Mouse (Mus musculus) heart, postnatal 10 days (tissue): ENCODE results near the gene Ltbp3. TPM values are rescaled to one million over a fixed set of nuclear protein-coding genes. Genes with fewer than 3 reads are reported as not detected.

ENCODE experiments used
- DNase-seq, 2 experiments: peaks; one replicate each; pipeline ENCODE4 v3.0.0; 2021
- intact Hi-C: fragments of 180-260 bp; cut with DNase I; formaldehyde crosslinking; loops from one replicate; pipeline ENCODE4 v1.15.1; 2025
- total RNA-seq, 2 experiments: library from RNA; stranded (reverse); gene quantifications; 2 replicates each; pipeline ENCODE4 v1.2.3; 2021

Ltbp3 gene
- total RNA-seq, 2 experiments from 2014 or later, result 77.0 to 79.2 TPM

- intact Hi-C loops, result no loop called here
- DNase-seq, result no peak
These were observed 60.8 kb downstream of the Ltbp3 start for GRCm38 (mm10) chr19:5801432-5801964.

- peak; percentile 97 to 98 for DNase-seq
- intact Hi-C loops, result loop anchor here (1.0 kb wide), 2 partner anchors 8 to 44 kb away; no protein-coding TSS in a partner anchor
These were observed 61.5 kb downstream of the Ltbp3 start for GRCm38 (mm10) chr19:5802011-5802786.

- intact Hi-C loops, result loop anchor here (1.0 kb wide), 2 partner anchors 8 to 44 kb away; no protein-coding TSS in a partner anchor
- no peak for DNase-seq
These were observed 62.0 kb downstream of the Ltbp3 start for GRCm38 (mm10) chr19:5802787-5803040.

- peak; percentile 100 for DNase-seq
- intact Hi-C loops, result no loop called here
These were observed 62.6 kb downstream of the Ltbp3 start for GRCm38 (mm10) chr19:5803041-5803880.

GRCm38 (mm10) chr19:5803881-5804279 is 63.2 kb downstream of the Ltbp3 start:
- no peak for DNase-seq
- intact Hi-C loops, result loop anchor here (2.0 kb wide), 1 partner anchor 19 kb away; no protein-coding TSS in a partner anchor

- intact Hi-C loops, result loop anchor here (2.0 kb wide), 1 partner anchor 18 kb away; no protein-coding TSS in a partner anchor
- DNase-seq, result peak in 1 of 2 experiments; percentile 25
These were observed 63.7 kb downstream of the Ltbp3 start for GRCm38 (mm10) chr19:5804371-5804899.

GRCm38 (mm10) chr19:5806051-5806808 is 65.5 kb downstream of the Ltbp3 start:
- intact Hi-C loops, result no loop called here
- peak; percentile 71 to 78 for DNase-seq

GRCm38 (mm10) chr19:5806809-5807205 is 66.1 kb downstream of the Ltbp3 start:
- peak; percentile 49 to 52 for DNase-seq
- intact Hi-C loops, result no loop called here

- intact Hi-C loops, result no loop called here
These were observed 67.0 kb downstream of the Ltbp3 start for GRCm38 (mm10) chr19:5807740-5808139.

More at GRCm38 (mm10) chr19:5807740-5808139, 67.0 kb downstream of the Ltbp3 start:
- DNase-seq, result no peak

Other genes starting within 250 kb of the Ltbp3 start
- gene 1700020D05Rik, start 237.1 kb upstream of the Ltbp3 start, total RNA-seq, result 1 to 10 TPM in 1 of 2 experiments, under 1 TPM in 1; 0.69 to 1.2 TPM
- gene Snx32, start 230.4 kb upstream of the Ltbp3 start, total RNA-seq, result 1 to 10 TPM; 6.1 to 7.7 TPM
- not detected for gene Ovol1, start 180.3 kb upstream of the Ltbp3 start, total RNA-seq
- gene Ap5b1, start 172.9 kb upstream of the Ltbp3 start, total RNA-seq, result 1 to 10 TPM; 4.1 to 4.5 TPM
- gene Rnaseh2c, start 139.0 kb upstream of the Ltbp3 start, total RNA-seq, result 10 to 100 TPM; 63.6 to 76.0 TPM
- 10 to 100 TPM; 34.2 to 43.5 TPM for gene Kat5, start 130.7 kb upstream of the Ltbp3 start, total RNA-seq
- 10 to 100 TPM; 32.6 to 38.2 TPM for gene Rela, start 103.4 kb upstream of the Ltbp3 start, total RNA-seq
- 10 to 100 TPM; 44.2 to 49.6 TPM for gene Sipa1, start 77.2 kb upstream of the Ltbp3 start, total RNA-seq
- gene Map3k11, start 52.2 kb upstream of the Ltbp3 start, total RNA-seq, result 10 to 100 TPM; 41.3 to 47.8 TPM
- gene Pcnx3, start 52.0 kb upstream of the Ltbp3 start, total RNA-seq, result 10 to 100 TPM; 34.7 to 37.9 TPM
- not detected for gene Kcnk7, start 36.5 kb upstream of the Ltbp3 start, total RNA-seq
- 100 to 1,000 TPM; 154 to 161 TPM for gene Ehbp1l1, start 14.6 kb upstream of the Ltbp3 start, total RNA-seq
- 10 to 100 TPM; 44.0 to 47.7 TPM for gene Fam89b, start 11.3 kb upstream of the Ltbp3 start, total RNA-seq
- 10 to 100 TPM; 63.4 to 65.7 TPM for gene Scyl1, start 30.5 kb downstream of the Ltbp3 start, total RNA-seq
- 10 to 100 TPM; 19.0 to 20.5 TPM for gene Frmd8, start 134.4 kb downstream of the Ltbp3 start, total RNA-seq
- gene Slc25a45, start 136.9 kb downstream of the Ltbp3 start, total RNA-seq, result 1 to 10 TPM; 4.6 to 5.9 TPM
- gene Tigd3, start 153.2 kb downstream of the Ltbp3 start, total RNA-seq, result 1 to 10 TPM; 1.1 to 1.2 TPM
- 100 to 1,000 TPM; 100 to 101 TPM for gene Dpf2, start 172.1 kb downstream of the Ltbp3 start, total RNA-seq
- 10 to 100 TPM; 14.0 to 16.0 TPM for gene Cdc42ep2, start 183.9 kb downstream of the Ltbp3 start, total RNA-seq
- gene Pola2, start 223.3 kb downstream of the Ltbp3 start, total RNA-seq, result 10 to 100 TPM; 21.1 TPM
- not detected for gene Slc22a20, start 245.2 kb downstream of the Ltbp3 start, total RNA-seq